Mouse (Mus musculus) liver, postnatal 0 days (tissue): ENCODE results near the gene Plxnc1. TPM values are rescaled to one million over a fixed set of nuclear protein-coding genes. Genes with fewer than 3 reads are reported as not detected.
A peak's percentile ranks its signal among the peaks of the same experiment; 100 is the strongest.

Experiments
- ATAC-seq: fragments of 200-750 bp; cut with Nextera tagmentation; 2 replicates; pipeline ENCODE4 v1.8.0; 2017; ENCODE audit warnings: mild to moderate bottlenecking, moderate library complexity
- DNase-seq: peaks from one replicate; pipeline ENCODE4 v3.0.0-alpha.2; 2016
- H3K27ac ChIP-seq: fragments of 300-500 bp; sonication (generic); 2 replicates; pipeline ENCODE4 v1.5.1; 2014; ENCODE audit warnings: antibody characterized with exemption, moderate library complexity, mild to moderate bottlenecking, low read depth
- H3K27me3 ChIP-seq: fragments of 300-500 bp; sonication (generic); 2 replicates; pipeline ENCODE4 v1.6.1; 2014; ENCODE audit warnings: low read length, control low read depth, mixed read lengths; ENCODE audit not compliant: insufficient read depth
- H3K36me3 ChIP-seq: fragments of 300-500 bp; sonication (generic); replicated peaks from 2 replicates; pipeline ENCODE4 v1.6.1; 2014; ENCODE audit warnings: mild to moderate bottlenecking, control low read depth, low read length, moderate library complexity, mixed read lengths; ENCODE audit not compliant: insufficient read depth
- H3K4me1 ChIP-seq: fragments of 300-500 bp; sonication (generic); 2 replicates; pipeline ENCODE4 v1.6.1; 2014; ENCODE audit warnings: antibody characterized with exemption, mild to moderate bottlenecking, control low read depth; ENCODE audit not compliant: insufficient read depth
- H3K4me2 ChIP-seq: fragments of 300-500 bp; sonication (generic); 2 replicates; pipeline ENCODE4 v1.6.1; 2014; ENCODE audit warnings: low read depth, mild to moderate bottlenecking, low read length, moderate library complexity, mixed read lengths
- H3K4me3 ChIP-seq: fragments of 300-500 bp; sonication (generic); 2 replicates; pipeline ENCODE4 v1.5.1; 2014; ENCODE audit warnings: low read depth, low read length
- H3K9ac ChIP-seq: fragments of 300-500 bp; sonication (generic); replicated peaks from 2 replicates; pipeline ENCODE4 v1.6.1; 2014; ENCODE audit warnings: mild to moderate bottlenecking, moderate library complexity
- H3K9me3 ChIP-seq: fragments of 300-500 bp; sonication (generic); 2 replicates; pipeline ENCODE4 v1.6.1; 2016; ENCODE audit warnings: mild to moderate bottlenecking, control low read depth, low read length, mixed read lengths
- CTCF ChIP-seq: sonication (generic); IDR thresholded peaks from 2 replicates; pipeline ENCODE4 v1.5.1; 2016; ENCODE audit warnings: antibody characterized with exemption, low read depth
- EP300 ChIP-seq: IDR thresholded peaks from 2 replicates; pipeline ENCODE4 v1.6.1; 2016; ENCODE audit warnings: antibody characterized with exemption, low read depth, mild to moderate bottlenecking
- WGBS: fragments of 180-500 bp; shearing (Covaris S2); extraction: QIAGEN DNeasy Blood & Tissue Kit; methylation state at CpG from one replicate; pipeline ENCODE4 v1.1.7; 2014; ENCODE audit not compliant: insufficient replicate concordance; 5-methylcytosine and 5-hydroxymethylcytosine counted together
- polyA plus RNA-seq: library from polyadenylated mRNA; unstranded; fragments of >200 nt; fragmentation: Nextera tagmentation; extraction: Ambion mirVana; gene quantifications from 2 replicates; pipeline ENCODE4 v1.2.1, GENCODE M21; 2015

Gene Plxnc1
- polyA plus RNA-seq, 1 experiment from 2014 or later, result 2.8 TPM

- Histone ChIP-seq H3K9ac (no peak overlapping the region), H3K27ac (no peak overlapping the region), H3K9me3 (no peaks in the 10 kb centered on the region), H3K36me3 (no peaks in the 10 kb centered on the region), H3K27me3 (peaks cover 14% of the 10 kb centered on the region), H3K4me1 (peaks cover 43% of the 10 kb centered on the region), H3K4me3 (no peak overlapping the region), H3K4me2 (no peak overlapping the region)
- peak; percentile 45; the same call in 1 of the 2 replicates for ATAC-seq
- DNase-seq, result no peak
- WGBS, result 63% methylated on average over 6 of the region's 6 CpGs
- TF ChIP-seq EP300 (no peak), CTCF (no peak; the same call in 1 of the 2 replicates)
Measured at GRCm38 (mm10) chr10:94938320-94938719, 6.3 kb downstream of the Plxnc1 start.

- H3K36me3 ChIP-seq, result no peaks in the 10 kb centered on the region
- DNase-seq, result no peak
- no peak for ATAC-seq
- peaks cover 52% of the 10 kb centered on the region for H3K4me1 ChIP-seq
- H3K27ac ChIP-seq, result no peak overlapping the region
- H3K9me3 ChIP-seq, result no peaks in the 10 kb centered on the region
- TF ChIP-seq CTCF (no peak), EP300 (no peak)
- H3K4me2 ChIP-seq, result no peak overlapping the region
- 43% methylated on average over 4 of the region's 4 CpGs for WGBS
- H3K27me3 ChIP-seq, result 0 out of 2 replicates have a peak, but pooled peaks cover 2% of the 10 kb centered on the region
- no peak overlapping the region for H3K9ac ChIP-seq
- H3K4me3 ChIP-seq, result no peak overlapping the region
Measured at GRCm38 (mm10) chr10:94935270-94935669, 9.4 kb downstream of the Plxnc1 start.

GRCm38 (mm10) chr10:94934151-94934614 lies 10.5 kb downstream of the Plxnc1 start:
- ATAC-seq, result no peak
- no peak overlapping the region for H3K9ac ChIP-seq
- no peaks in the 10 kb centered on the region for H3K9me3 ChIP-seq
- no peak for TF ChIP-seq EP300
- no peak for TF ChIP-seq CTCF
- H3K4me2 ChIP-seq, result no peak overlapping the region
- WGBS, result 85% methylated on average over 9 of the region's 9 CpGs
- no peak overlapping the region for H3K4me3 ChIP-seq
- no peaks in the 10 kb centered on the region for H3K36me3 ChIP-seq
- no peak overlapping the region for H3K27ac ChIP-seq
- no peak for DNase-seq
- peaks cover 43% of the 10 kb centered on the region for H3K4me1 ChIP-seq
- no peaks in the 10 kb centered on the region for H3K27me3 ChIP-seq

- DNase-seq (peak; percentile 71), ATAC-seq (peak; percentile 99)
- Histone ChIP-seq H3K4me1 (peaks cover 34% of the 10 kb centered on the region), H3K4me2 (peak overlapping the region; percentile 34), H3K4me3 (no peak overlapping the region), H3K27ac (peak overlapping the region; percentile 87), H3K36me3 (no peaks in the 10 kb centered on the region), H3K27me3 (no peaks in the 10 kb centered on the region), H3K9ac (0 out of 2 replicates have a peak overlapping the region, but pooled peaks have one; percentile 6), H3K9me3 (no peaks in the 10 kb centered on the region)
- WGBS, result 31% methylated on average over 9 of the region's 9 CpGs
- TF ChIP-seq CTCF (peak; percentile 53), EP300 (peak; percentile 97)
Measured at GRCm38 (mm10) chr10:94931961-94932832, 12.4 kb downstream of the Plxnc1 start.

GRCm38 (mm10) chr10:94928164-94928563 lies 16.5 kb downstream of the Plxnc1 start:
- Histone ChIP-seq H3K9ac (no peak overlapping the region), H3K4me1 (peaks cover 34% of the 10 kb centered on the region), H3K27ac (no peak overlapping the region), H3K4me2 (no peak overlapping the region), H3K9me3 (no peaks in the 10 kb centered on the region), H3K4me3 (no peak overlapping the region), H3K36me3 (no peaks in the 10 kb centered on the region), H3K27me3 (no peaks in the 10 kb centered on the region)
- WGBS, result 70% methylated on average over 4 of the region's 4 CpGs
- ATAC-seq, result no peak
- DNase-seq, result no peak
- TF ChIP-seq EP300 (no peak), CTCF (no peak)

GRCm38 (mm10) chr10:94926297-94926696 lies 18.3 kb downstream of the Plxnc1 start:
- no peak overlapping the region for H3K4me2 ChIP-seq
- 72% methylated on average over 3 of the region's 3 CpGs for WGBS
- H3K36me3 ChIP-seq, result no peaks in the 10 kb centered on the region
- no peak for TF ChIP-seq CTCF
- no peak for TF ChIP-seq EP300
- H3K27me3 ChIP-seq, result no peaks in the 10 kb centered on the region
- no peaks in the 10 kb centered on the region for H3K9me3 ChIP-seq
- DNase-seq (no peak), ATAC-seq (no peak)
- no peak overlapping the region for H3K9ac ChIP-seq
- no peak overlapping the region for H3K27ac ChIP-seq
- peaks cover 28% of the 10 kb centered on the region for H3K4me1 ChIP-seq
- H3K4me3 ChIP-seq, result no peak overlapping the region
